Mouse (Mus musculus) gastrocnemius, adult 8-10 months (tissue): ENCODE data around the gene Glt8d2. TPM values are rescaled to one million over a fixed set of nuclear protein-coding genes. Genes with fewer than 3 reads are reported as not detected.
"Not testable (repeated sequence)": the region's sequence is repeated elsewhere in the genome, so short reads cannot be mapped to it uniquely, and the experiment has no call there.

Experiments used
- DNase-seq, 2 experiments: peaks; one replicate each; pipeline ENCODE4 v3.0.0; 2022; ENCODE audit warnings: low spot score in 2 of 2
- total RNA-seq, 4 experiments: library from RNA; stranded (reverse); gene quantifications; 2 replicates each; pipeline ENCODE4 v1.2.4; 2022

The Glt8d2 gene
- total RNA-seq, 4 experiments from 2014 or later: 1.1 to 2.7 (median 1.6) TPM

- DNase-seq: no peak
These were observed 43.1 kb downstream of the Glt8d2 start for GRCm38 (mm10) chr10:82647205-82647811.

GRCm38 (mm10) chr10:82646083-82646482 lies 44.4 kb downstream of the Glt8d2 start:
- DNase-seq: no peak

GRCm38 (mm10) chr10:82641481-82641880 lies 49.0 kb downstream of the Glt8d2 start:
- no peak for DNase-seq

- DNase-seq: no peak
These were observed 51.3 kb downstream of the Glt8d2 start for GRCm38 (mm10) chr10:82639032-82639698.

GRCm38 (mm10) chr10:82636321-82636720 lies 54.1 kb downstream of the Glt8d2 start:
- no peak for DNase-seq

- DNase-seq: no peak
These were observed 56.1 kb downstream of the Glt8d2 start for GRCm38 (mm10) chr10:82634348-82634747.

GRCm38 (mm10) chr10:82632496-82633280 lies 57.8 kb downstream of the Glt8d2 start:
- no peak for DNase-seq

- DNase-seq: no peak
These were observed 59.3 kb downstream of the Glt8d2 start for GRCm38 (mm10) chr10:82631133-82631532.

- DNase-seq: no peak
These were observed 60.0 kb downstream of the Glt8d2 start for GRCm38 (mm10) chr10:82630497-82630896.

GRCm38 (mm10) chr10:82629586-82630255 lies 60.7 kb downstream of the Glt8d2 start, which contains the start of gene Tdg:
TSS of gene Tdg (plus strand) at chr10:82629828.
- peak; percentile 78 to 86 for DNase-seq

- peak; percentile 5 to 8 for DNase-seq
These were observed 61.3 kb downstream of the Glt8d2 start for GRCm38 (mm10) chr10:82629111-82629585.

GRCm38 (mm10) chr10:82623553-82623932 lies 66.9 kb downstream of the Glt8d2 start:
- DNase-seq: not testable (repeated sequence)

- peak; percentile 58 to 82 for DNase-seq
These were observed 67.5 kb downstream of the Glt8d2 start, which contains the start of gene 1190007I07Rik for GRCm38 (mm10) chr10:82622671-82623552. TSS of gene 1190007I07Rik (minus strand) at chr10:82623228.

- no peak for DNase-seq
These were observed 68.2 kb downstream of the Glt8d2 start for GRCm38 (mm10) chr10:82622235-82622634.

Other genes starting within 250 kb of the Glt8d2 start
- gene Gm1553, start 198.0 kb downstream of the Glt8d2 start, total RNA-seq: not detected
- 10 to 100 TPM; 24.7 to 33.5 (median 30.4) TPM for gene 1190007I07Rik, start 67.4 kb downstream of the Glt8d2 start, total RNA-seq
- gene Tdg, start 60.8 kb downstream of the Glt8d2 start, total RNA-seq: 10 to 100 TPM in 3 of 4 experiments, 1 to 10 TPM in 1; 9.7 to 15.1 (median 11.9) TPM
- gene Hcfc2, start 5.5 kb upstream of the Glt8d2 start, total RNA-seq: 10 to 100 TPM; 25.4 to 33.2 (median 29.1) TPM
- 10 to 100 TPM; 31.3 to 42.5 (median 39.8) TPM for gene Nfyb, start 73.5 kb upstream of the Glt8d2 start, total RNA-seq
- gene Txnrd1, start 143.3 kb upstream of the Glt8d2 start, total RNA-seq: 10 to 100 TPM; 56.7 to 79.1 (median 63.5) TPM
- gene Eid3, start 176.0 kb upstream of the Glt8d2 start, total RNA-seq: 1 to 10 TPM in 2 of 4 experiments, under 1 TPM in 2; 0.63 to 1.1 (median 1.0) TPM